Mouse (Mus musculus) embryonic facial prominence, embryonic 14.5 days (tissue): ENCODE results near the gene Nfatc2. TPM values are rescaled to one million over a fixed set of nuclear protein-coding genes. Genes with fewer than 3 reads are reported as not detected.

Experiments used
- ATAC-seq: fragments of 200-750 bp; cut with Nextera tagmentation; 2 replicates; pipeline ENCODE4 v1.8.0; 2017; ENCODE audit warnings: low read depth, moderate number of reproducible peaks, moderate TSS enrichment
- DNase-seq: peaks from one replicate; pipeline ENCODE4 v3.0.0-alpha.2; 2015; ENCODE audit warnings: low spot score
- H3K27ac ChIP-seq: fragments of 300-500 bp; sonication (generic); replicated peaks from 2 replicates; pipeline ENCODE4 v1.5.1; 2014; ENCODE audit warnings: low read depth, mild to moderate bottlenecking, low read length, moderate library complexity
- H3K27me3 ChIP-seq: fragments of 300-500 bp; sonication (generic); replicated peaks from 2 replicates; pipeline ENCODE4 v1.6.1; 2014; ENCODE audit warnings: low read length; ENCODE audit not compliant: control insufficient read depth, insufficient read depth
- H3K36me3 ChIP-seq: fragments of 300-500 bp; sonication (generic); 2 replicates; pipeline ENCODE4 v1.6.1; 2014; ENCODE audit warnings: low read length, mixed read lengths; ENCODE audit not compliant: control insufficient read depth, insufficient read depth
- H3K4me1 ChIP-seq: fragments of 300-500 bp; sonication (generic); 2 replicates; pipeline ENCODE4 v1.6.1; 2014; ENCODE audit warnings: antibody characterized with exemption, low read length; ENCODE audit not compliant: control insufficient read depth, insufficient read depth
- H3K4me2 ChIP-seq: fragments of 300-500 bp; sonication (generic); 2 replicates; pipeline ENCODE4 v1.6.1; 2014; ENCODE audit warnings: low read depth, mild to moderate bottlenecking, low read length, moderate library complexity, mixed read lengths
- H3K4me3 ChIP-seq: fragments of 300-500 bp; sonication (generic); 2 replicates; pipeline ENCODE4 v1.5.1; 2014; ENCODE audit warnings: low read depth, mild to moderate bottlenecking, low read length
- H3K9ac ChIP-seq: fragments of 300-500 bp; sonication (generic); 2 replicates; pipeline ENCODE4 v1.6.1; 2014; ENCODE audit warnings: low read depth, mild to moderate bottlenecking, low read length, moderate library complexity, mixed read lengths
- H3K9me3 ChIP-seq: fragments of 300-500 bp; sonication (generic); 2 replicates; pipeline ENCODE4 v1.6.1; 2016; ENCODE audit warnings: low read length; ENCODE audit not compliant: control insufficient read depth
- WGBS: fragments of 180-500 bp; shearing (Covaris S2); extraction: QIAGEN DNeasy Blood & Tissue Kit; methylation state at CpG from one replicate; pipeline ENCODE4 v1.1.7; 2014; 5-methylcytosine and 5-hydroxymethylcytosine counted together
- polyA plus RNA-seq: library from polyadenylated mRNA; unstranded; fragments of >200 nt; fragmentation: Nextera tagmentation; extraction: Ambion mirVana; gene quantifications from 2 replicates; pipeline ENCODE4 v1.2.1, GENCODE M21; 2014

Nfatc2 gene
- polyA plus RNA-seq, 1 experiment from 2014 or later: 5.8 TPM

- WGBS: 26% methylated on average over 23 of the region's 23 CpGs
- DNase-seq (no peak), ATAC-seq (no peak; the same call in 1 of the 2 replicates)
- Histone ChIP-seq H3K9me3 (no peaks in the 10 kb centered on the region), H3K4me2 (no peak overlapping the region), H3K27me3 (no peaks in the 10 kb centered on the region), H3K4me3 (no peak overlapping the region), H3K4me1 (peaks cover 36% of the 10 kb centered on the region), H3K27ac (peak overlapping the region; percentile 67), H3K9ac (no peak overlapping the region), H3K36me3 (no peaks in the 10 kb centered on the region)
Observed at GRCm38 (mm10) chr2:168555897-168556670, 45.4 kb downstream of the Nfatc2 start.

GRCm38 (mm10) chr2:168553541-168553961 lies 47.9 kb downstream of the Nfatc2 start:
- Histone ChIP-seq H3K9me3 (no peaks in the 10 kb centered on the region), H3K27ac (peak overlapping the region; percentile 3; the same call in 1 of the 2 replicates), H3K4me2 (peak overlapping the region; percentile 29; the same call in 1 of the 2 replicates), H3K4me3 (no peak overlapping the region), H3K36me3 (no peaks in the 10 kb centered on the region), H3K9ac (peak overlapping the region; percentile 27; the same call in 1 of the 2 replicates), H3K4me1 (peaks cover 49% of the 10 kb centered on the region), H3K27me3 (no peaks in the 10 kb centered on the region)
- DNase-seq (no peak), ATAC-seq (no peak)
- 29% methylated on average over 14 of the region's 18 CpGs for WGBS

DNA sequence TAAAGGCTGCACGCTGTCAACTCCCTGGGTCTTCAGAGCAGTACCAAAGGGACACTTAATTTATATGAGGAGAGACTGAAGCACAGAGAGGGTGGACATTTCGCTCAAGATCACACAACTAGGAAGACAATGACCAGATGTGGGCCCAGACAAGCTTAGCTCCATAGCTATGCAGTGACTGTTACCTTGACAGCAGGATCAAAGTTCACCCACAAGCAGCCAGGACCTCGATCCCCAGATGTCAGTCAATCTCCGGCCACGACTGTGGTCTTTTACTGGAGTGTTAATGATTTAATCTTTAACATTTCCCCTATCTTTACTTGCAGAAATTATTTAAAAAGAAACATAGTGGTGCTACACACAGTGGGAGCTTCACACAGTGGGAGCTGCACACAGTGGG lies 49.1 kb downstream of the Nfatc2 start:
- H3K9me3 ChIP-seq: no peaks in the 10 kb centered on the region
- no peaks in the 10 kb centered on the region for H3K27me3 ChIP-seq
- no peak overlapping the region for H3K4me2 ChIP-seq
- no peak overlapping the region for H3K4me3 ChIP-seq
- H3K4me1 ChIP-seq: peaks cover 52% of the 10 kb centered on the region
- no peak for ATAC-seq
- H3K27ac ChIP-seq: no peak overlapping the region
- 41% methylated on average over 5 of the region's 5 CpGs for WGBS
- DNase-seq: no peak
- H3K36me3 ChIP-seq: no peaks in the 10 kb centered on the region
- H3K9ac ChIP-seq: no peak overlapping the region

DNA sequence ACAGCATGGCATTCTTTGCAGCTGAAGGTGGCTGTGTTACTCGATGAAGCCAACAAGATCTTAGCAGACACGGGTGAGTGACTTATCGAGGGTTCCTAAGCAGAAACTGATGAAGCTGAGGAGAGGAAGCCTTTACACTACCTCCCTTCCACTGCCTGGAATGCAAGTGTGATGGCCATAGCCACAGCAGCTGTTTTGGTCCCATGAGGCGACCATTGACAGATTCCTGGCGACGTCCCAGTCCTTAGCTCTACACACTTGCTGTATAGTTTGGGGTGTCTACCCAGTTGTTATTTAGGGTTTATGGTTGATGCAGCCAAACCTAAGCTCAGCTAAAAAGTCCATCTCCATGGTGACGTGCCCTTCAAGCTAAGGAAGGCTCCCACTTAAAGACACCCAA lies 50.2 kb downstream of the Nfatc2 start:
- ATAC-seq: no peak
- 75% methylated on average over 7 of the region's 7 CpGs for WGBS

GRCm38 (mm10) chr2:168549326-168549725 lies 52.1 kb downstream of the Nfatc2 start:
- 31% methylated on average over 12 of the region's 12 CpGs for WGBS
- Histone ChIP-seq H3K4me2 (no peak overlapping the region), H3K9ac (no peak overlapping the region), H3K36me3 (no peaks in the 10 kb centered on the region), H3K4me3 (no peak overlapping the region), H3K9me3 (no peaks in the 10 kb centered on the region), H3K27ac (peak overlapping the region; percentile 61; the same call in 1 of the 2 replicates), H3K4me1 (peaks cover 57% of the 10 kb centered on the region), H3K27me3 (no peaks in the 10 kb centered on the region)
- ATAC-seq: no peak
- peak; percentile 71 for DNase-seq

More for the DNA sequence above, 50.2 kb downstream of the Nfatc2 start:
- Histone ChIP-seq H3K4me1 (peaks cover 52% of the 10 kb centered on the region), H3K4me3 (no peak overlapping the region), H3K36me3 (no peaks in the 10 kb centered on the region), H3K9me3 (no peaks in the 10 kb centered on the region), H3K27me3 (no peaks in the 10 kb centered on the region), H3K27ac (no peak overlapping the region), H3K4me2 (no peak overlapping the region), H3K9ac (no peak overlapping the region)
- DNase-seq: no peak

GRCm38 (mm10) chr2:168548008-168548407 lies 53.4 kb downstream of the Nfatc2 start:
- Histone ChIP-seq H3K36me3 (no peaks in the 10 kb centered on the region), H3K9ac (no peak overlapping the region), H3K4me2 (no peak overlapping the region), H3K27ac (no peak overlapping the region), H3K4me1 (peaks cover 57% of the 10 kb centered on the region), H3K9me3 (no peaks in the 10 kb centered on the region), H3K27me3 (no peaks in the 10 kb centered on the region), H3K4me3 (no peak overlapping the region)
- DNase-seq (no peak), ATAC-seq (no peak)
- 69% methylated on average over 4 of the region's 4 CpGs for WGBS

DNA sequence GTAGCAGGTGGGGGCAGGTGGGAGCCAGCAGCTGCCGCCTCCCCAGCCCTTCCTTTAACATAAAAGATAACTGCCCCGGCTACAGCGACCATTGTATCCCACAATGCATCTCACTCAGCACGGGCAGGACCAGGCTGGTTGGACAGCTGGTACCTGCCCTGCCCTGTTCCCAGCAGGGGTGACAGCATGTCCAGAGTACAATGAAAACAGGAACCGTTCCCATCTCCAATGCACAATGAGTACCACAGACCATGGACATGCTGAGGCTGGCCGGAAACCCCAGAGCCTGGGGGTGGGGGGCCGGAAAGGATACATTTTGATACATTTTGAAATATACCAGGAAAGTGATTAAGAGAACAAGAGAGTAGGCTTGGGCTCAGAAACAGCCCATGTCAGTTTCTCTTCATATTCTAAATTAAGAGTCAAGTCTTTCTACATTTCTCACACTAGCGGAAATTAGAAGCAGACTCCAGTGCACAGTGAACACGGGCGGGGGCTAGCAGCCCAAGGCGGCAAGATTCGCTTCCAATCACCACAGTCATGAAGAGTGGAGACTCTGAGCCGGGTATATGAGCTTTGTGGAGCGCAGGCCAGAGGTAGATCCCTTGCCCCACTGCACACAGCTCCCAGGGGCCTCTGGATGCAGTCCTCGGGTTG lies 55.4 kb downstream of the Nfatc2 start:
- Histone ChIP-seq H3K27me3 (no peaks in the 10 kb centered on the region), H3K4me1 (peaks cover 52% of the 10 kb centered on the region), H3K27ac (peak overlapping the region; percentile 42), H3K9me3 (no peaks in the 10 kb centered on the region), H3K4me2 (no peak overlapping the region), H3K4me3 (no peak overlapping the region), H3K9ac (peak overlapping the region; percentile 19; the same call in 1 of the 2 replicates), H3K36me3 (no peaks in the 10 kb centered on the region)
- DNase-seq (peak; percentile 68), ATAC-seq (peak; percentile 32; the same call in 1 of the 2 replicates)
- WGBS: 35% methylated on average over 15 of the region's 15 CpGs

DNA sequence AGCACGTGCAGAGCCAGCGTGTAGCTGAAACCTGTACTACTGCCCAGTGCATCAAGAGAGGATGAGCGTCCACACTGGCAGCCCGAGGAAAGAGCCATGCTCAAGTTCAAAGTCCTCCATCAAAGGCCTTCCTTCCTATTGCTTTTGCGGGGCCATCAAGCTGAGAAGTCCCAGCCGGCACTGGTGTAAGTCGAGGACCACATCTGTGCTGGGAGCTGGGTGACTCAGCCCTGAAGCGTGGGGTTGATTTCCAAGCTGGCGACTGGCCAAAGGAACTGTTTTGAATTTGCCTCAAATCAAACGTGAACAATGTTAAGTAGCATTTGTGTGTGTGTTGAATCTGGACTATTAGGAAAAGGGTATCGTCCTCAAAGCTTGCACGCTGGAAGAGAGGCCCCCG lies 57.4 kb downstream of the Nfatc2 start:
- H3K4me2 ChIP-seq: peak overlapping the region; percentile 25
- peak overlapping the region; percentile 19; the same call in 1 of the 2 replicates for H3K27ac ChIP-seq
- no peaks in the 10 kb centered on the region for H3K9me3 ChIP-seq
- peaks cover 54% of the 10 kb centered on the region for H3K4me1 ChIP-seq
- no peak overlapping the region for H3K4me3 ChIP-seq
- WGBS: 16% methylated on average over 13 of the region's 13 CpGs
- no peaks in the 10 kb centered on the region for H3K36me3 ChIP-seq
- no peak overlapping the region for H3K9ac ChIP-seq
- H3K27me3 ChIP-seq: no peaks in the 10 kb centered on the region
- ATAC-seq (peak; percentile 82), DNase-seq (peak; percentile 94)
